Mouse (Mus musculus): Measurements from ENCODE around the gene Orm3. TPM values are rescaled to one million over a fixed set of nuclear protein-coding genes. Genes with fewer than 3 reads are reported as not detected.

The Orm3 gene
- polyA plus RNA-seq, 1 experiment from 2014 or later: not detected

DNA sequence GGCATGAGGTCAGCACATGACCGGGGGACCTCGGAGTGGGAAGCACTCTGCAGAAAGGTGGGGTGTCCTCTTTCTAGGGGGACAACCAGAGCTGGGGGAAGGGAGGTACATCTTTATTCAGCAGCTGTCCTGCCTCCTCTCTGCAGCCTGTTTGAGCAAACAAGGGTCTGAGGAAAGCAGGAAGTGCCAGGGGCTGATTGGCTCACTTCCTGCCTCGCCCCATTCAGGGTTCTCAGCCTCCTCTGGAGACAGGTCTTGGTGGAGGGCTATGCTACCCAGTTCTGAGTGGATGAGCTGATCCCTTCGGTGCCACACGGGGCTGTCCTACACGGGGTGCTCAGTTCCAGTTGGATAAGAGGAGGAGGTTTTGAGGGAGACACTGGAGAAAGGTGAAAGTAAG lies 35.4 kb downstream of the Orm3 start:
- Histone ChIP-seq H3K4me2 (ENCODE audit: low read length) (no peak overlapping the region), H3K9me3 (ENCODE audit: control insufficient read depth, low read length) (no peaks in the 10 kb centered on the region), H3K9ac (ENCODE audit: low read depth, low read length) (no peak overlapping the region), H3K36me3 (ENCODE audit: control insufficient read depth, insufficient read depth, low read length) (peaks cover 5% of the 10 kb centered on the region; the same call in 1 of the 2 replicates), H3K27me3 (replicated peaks; ENCODE audit: control insufficient read depth, insufficient read depth, low read length) (no peaks in the 10 kb centered on the region), H3K4me1 (ENCODE audit: control insufficient read depth, insufficient read depth, low read depth, low read length) (peaks cover 13% of the 10 kb centered on the region), H3K27ac (ENCODE audit: low read depth, low read length) (no peak overlapping the region), H3K4me3 (ENCODE audit: low read length) (no peak overlapping the region)
- ATAC-seq: no peak
- WGBS: 87% methylated on average over 6 of the region's 6 CpGs

DNA sequence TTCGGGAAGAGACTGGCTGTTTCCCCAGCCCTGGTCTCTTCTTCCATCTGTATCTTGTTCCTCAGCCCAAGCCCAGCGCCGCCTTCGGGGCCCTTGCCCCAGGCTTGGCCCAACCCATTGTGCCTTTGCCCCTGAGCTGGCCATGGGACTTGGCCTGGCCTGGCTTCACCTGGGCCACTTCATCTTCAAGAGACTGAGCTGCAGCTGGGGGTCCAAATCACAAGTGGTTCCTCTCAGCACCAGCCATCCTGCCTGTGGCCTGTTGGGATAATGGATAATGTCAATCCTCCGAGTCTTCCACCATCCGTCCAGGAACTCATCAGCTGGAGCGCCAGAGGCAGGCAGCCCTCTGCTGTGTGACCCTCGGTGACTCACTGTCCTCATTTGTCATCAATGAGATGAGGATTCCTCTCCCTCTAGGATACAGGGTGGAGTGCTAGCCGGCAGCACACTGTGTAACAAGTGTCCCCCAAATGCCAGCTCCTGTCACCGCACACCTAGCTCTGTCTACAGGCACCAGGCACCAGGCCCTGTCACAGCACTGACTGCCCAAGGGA lies 42.1 kb downstream of the Orm3 start:
- ATAC-seq: no peak
- peaks cover 5% of the 10 kb centered on the region; the same call in 1 of the 2 replicates for H3K36me3 ChIP-seq (ENCODE audit: control insufficient read depth, insufficient read depth, low read length)
- 83% methylated on average over 10 of the region's 10 CpGs for WGBS
- H3K4me3 ChIP-seq (ENCODE audit: low read length): no peak overlapping the region
- H3K9me3 ChIP-seq (ENCODE audit: control insufficient read depth, low read length): no peaks in the 10 kb centered on the region
- H3K9ac ChIP-seq (ENCODE audit: low read depth, low read length): no peak overlapping the region
- no peak overlapping the region for H3K27ac ChIP-seq (ENCODE audit: low read depth, low read length)
- H3K27me3 ChIP-seq (replicated peaks; ENCODE audit: control insufficient read depth, insufficient read depth, low read length): no peaks in the 10 kb centered on the region
- H3K4me1 ChIP-seq (ENCODE audit: control insufficient read depth, insufficient read depth, low read depth, low read length): peaks cover 8% of the 10 kb centered on the region
- H3K4me2 ChIP-seq (ENCODE audit: low read length): no peak overlapping the region

DNA sequence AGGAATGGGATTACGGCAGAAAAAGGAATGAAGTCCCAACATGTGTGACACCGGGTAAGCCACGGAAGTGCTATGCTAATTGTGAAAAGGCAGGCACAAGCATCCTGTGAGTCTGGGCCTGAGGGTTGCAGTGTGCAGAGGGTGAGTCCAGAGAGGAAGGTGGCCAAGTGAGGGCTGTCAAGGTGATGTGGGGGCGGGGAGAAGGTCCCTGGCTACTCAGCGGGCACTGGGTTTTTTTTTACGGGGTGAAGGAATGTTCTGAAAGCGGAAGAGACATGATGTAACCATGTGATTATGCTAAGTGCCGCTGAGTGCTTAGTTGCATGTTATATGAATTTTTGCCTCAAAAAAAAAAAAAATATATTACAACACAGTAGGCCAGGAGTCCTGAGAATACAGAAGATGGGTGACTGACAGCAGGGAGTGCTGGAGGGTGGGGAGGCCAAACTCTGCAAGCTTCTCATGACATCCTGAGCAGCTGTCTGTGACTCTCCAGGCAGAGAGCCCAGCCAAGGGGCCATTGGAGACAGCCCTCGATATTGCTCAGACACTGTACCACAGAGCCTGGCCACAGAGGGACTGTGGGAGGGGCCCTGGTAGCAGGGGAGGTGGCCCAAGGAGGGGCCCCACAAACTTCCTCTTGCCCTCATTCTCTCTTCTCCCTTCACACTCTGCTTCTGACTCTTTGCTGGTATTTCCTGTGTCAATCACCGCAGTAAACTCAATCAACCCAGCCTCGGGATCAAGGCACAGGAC lies 43.1 kb downstream of the Orm3 start:
- H3K9me3 ChIP-seq (ENCODE audit: control insufficient read depth, low read length): no peaks in the 10 kb centered on the region
- peaks cover 18% of the 10 kb centered on the region for H3K4me1 ChIP-seq (ENCODE audit: control insufficient read depth, insufficient read depth, low read depth, low read length)
- H3K4me3 ChIP-seq (ENCODE audit: low read length): no peak overlapping the region
- peaks cover 5% of the 10 kb centered on the region; the same call in 1 of the 2 replicates for H3K36me3 ChIP-seq (ENCODE audit: control insufficient read depth, insufficient read depth, low read length)
- WGBS: 69% methylated on average over 11 of the region's 11 CpGs
- no peaks in the 10 kb centered on the region for H3K27me3 ChIP-seq (replicated peaks; ENCODE audit: control insufficient read depth, insufficient read depth, low read length)
- H3K27ac ChIP-seq (ENCODE audit: low read depth, low read length): peak overlapping the region; percentile 11; the same call in 1 of the 2 replicates
- peak; percentile 17; the same call in 1 of the 2 replicates for ATAC-seq
- H3K4me2 ChIP-seq (ENCODE audit: low read length): no peak overlapping the region
- H3K9ac ChIP-seq (ENCODE audit: low read depth, low read length): no peak overlapping the region

GRCm38 (mm10) chr4:63399691-63400270 lies 43.8 kb downstream of the Orm3 start:
- Histone ChIP-seq H3K9me3 (ENCODE audit: control insufficient read depth, low read length) (no peaks in the 10 kb centered on the region), H3K36me3 (ENCODE audit: control insufficient read depth, insufficient read depth, low read length) (peaks cover 2% of the 10 kb centered on the region; the same call in 1 of the 2 replicates), H3K27me3 (replicated peaks; ENCODE audit: control insufficient read depth, insufficient read depth, low read length) (no peaks in the 10 kb centered on the region), H3K4me1 (ENCODE audit: control insufficient read depth, insufficient read depth, low read depth, low read length) (peaks cover 25% of the 10 kb centered on the region), H3K9ac (ENCODE audit: low read depth, low read length) (no peak overlapping the region), H3K4me3 (ENCODE audit: low read length) (no peak overlapping the region), H3K27ac (ENCODE audit: low read depth, low read length) (peak overlapping the region; percentile 11; the same call in 1 of the 2 replicates), H3K4me2 (ENCODE audit: low read length) (no peak overlapping the region)
- 0 out of 2 replicates have a peak, but pooled peaks have one; percentile 7 for ATAC-seq
- WGBS: 60% methylated on average over 8 of the region's 8 CpGs

DNA sequence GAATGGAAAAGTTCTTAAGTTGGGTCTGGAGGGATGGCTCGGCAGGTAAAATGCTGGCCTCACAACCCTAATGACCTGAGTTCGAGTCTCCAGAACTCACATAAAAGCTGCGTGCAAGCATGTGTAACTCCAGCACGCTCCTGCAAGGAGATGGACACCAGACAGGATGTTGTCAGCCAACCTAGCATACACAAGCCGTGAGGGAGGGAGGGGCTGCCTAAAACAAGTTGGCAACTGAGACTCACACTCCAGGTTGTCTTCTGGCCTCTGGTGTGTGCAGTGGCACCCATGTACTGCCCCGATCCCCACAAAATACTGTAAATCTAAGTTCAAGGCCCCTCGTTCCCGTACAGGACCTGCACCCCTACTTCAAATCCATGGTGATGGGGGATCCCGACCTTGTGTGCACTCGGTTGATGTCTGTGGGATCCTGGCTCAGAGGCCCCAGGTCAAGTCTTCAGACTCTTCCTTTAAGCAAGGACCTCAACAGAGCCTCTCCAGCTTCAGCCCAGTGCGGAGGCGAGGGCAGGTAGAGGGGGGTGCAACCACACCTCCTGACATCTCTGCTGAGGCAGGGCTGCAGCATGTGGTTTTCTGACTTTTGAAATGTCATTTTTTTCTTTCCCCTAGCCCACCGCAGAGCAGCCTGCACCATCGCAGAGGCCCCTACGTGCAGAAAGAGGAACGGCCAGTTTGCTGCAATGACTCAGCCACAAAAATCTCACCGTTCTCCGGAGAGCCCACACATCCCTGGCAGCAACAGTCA lies 44.8 kb downstream of the Orm3 start:
- H3K4me2 ChIP-seq (ENCODE audit: low read length): no peak overlapping the region
- peaks cover 29% of the 10 kb centered on the region for H3K4me1 ChIP-seq (ENCODE audit: control insufficient read depth, insufficient read depth, low read depth, low read length)
- H3K27me3 ChIP-seq (replicated peaks; ENCODE audit: control insufficient read depth, insufficient read depth, low read length): no peaks in the 10 kb centered on the region
- no peak for ATAC-seq
- 88% methylated on average over 18 of the region's 18 CpGs for WGBS
- no peak overlapping the region for H3K27ac ChIP-seq (ENCODE audit: low read depth, low read length)
- no peaks in the 10 kb centered on the region for H3K9me3 ChIP-seq (ENCODE audit: control insufficient read depth, low read length)
- no peak overlapping the region for H3K9ac ChIP-seq (ENCODE audit: low read depth, low read length)
- H3K36me3 ChIP-seq (ENCODE audit: control insufficient read depth, insufficient read depth, low read length): no peaks in the 10 kb centered on the region; the same call in 1 of the 2 replicates
- H3K4me3 ChIP-seq (ENCODE audit: low read length): no peak overlapping the region

DNA sequence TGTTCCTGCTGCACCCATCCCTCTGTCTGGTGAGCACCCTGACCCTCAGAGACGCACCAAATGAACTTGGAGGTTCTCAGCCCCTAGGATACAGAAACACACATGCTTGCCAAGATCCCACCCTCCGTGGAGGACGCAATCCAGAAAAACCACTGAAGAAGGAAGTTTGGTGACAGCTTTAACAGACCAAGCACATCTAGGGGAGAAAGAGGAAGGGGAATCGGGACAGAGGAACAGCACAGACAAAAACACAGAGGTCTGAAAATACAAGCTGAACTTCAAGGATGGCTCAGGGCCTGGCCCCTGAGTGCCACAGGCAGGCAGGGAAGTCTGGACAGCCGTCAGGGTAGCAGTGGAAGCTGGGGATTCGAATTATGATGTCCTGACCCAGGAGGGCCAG lies 45.7 kb downstream of the Orm3 start:
- no peak overlapping the region for H3K4me2 ChIP-seq (ENCODE audit: low read length)
- no peak for ATAC-seq
- H3K9ac ChIP-seq (ENCODE audit: low read depth, low read length): no peak overlapping the region
- H3K27ac ChIP-seq (ENCODE audit: low read depth, low read length): no peak overlapping the region
- H3K4me3 ChIP-seq (ENCODE audit: low read length): no peak overlapping the region
- H3K9me3 ChIP-seq (ENCODE audit: control insufficient read depth, low read length): no peaks in the 10 kb centered on the region
- WGBS: 76% methylated on average over 6 of the region's 6 CpGs
- peaks cover 29% of the 10 kb centered on the region for H3K4me1 ChIP-seq (ENCODE audit: control insufficient read depth, insufficient read depth, low read depth, low read length)
- no peaks in the 10 kb centered on the region for H3K36me3 ChIP-seq (ENCODE audit: control insufficient read depth, insufficient read depth, low read length)
- H3K27me3 ChIP-seq (replicated peaks; ENCODE audit: control insufficient read depth, insufficient read depth, low read length): no peaks in the 10 kb centered on the region

GRCm38 (mm10) chr4:63402056-63402455 lies 46.1 kb downstream of the Orm3 start:
- Histone ChIP-seq H3K27ac (ENCODE audit: low read depth, low read length) (no peak overlapping the region), H3K9me3 (ENCODE audit: control insufficient read depth, low read length) (no peaks in the 10 kb centered on the region), H3K9ac (ENCODE audit: low read depth, low read length) (no peak overlapping the region), H3K4me2 (ENCODE audit: low read length) (peak overlapping the region; percentile 39; the same call in 1 of the 2 replicates), H3K36me3 (ENCODE audit: control insufficient read depth, insufficient read depth, low read length) (no peaks in the 10 kb centered on the region), H3K4me3 (ENCODE audit: low read length) (no peak overlapping the region), H3K4me1 (ENCODE audit: control insufficient read depth, insufficient read depth, low read depth, low read length) (peaks cover 29% of the 10 kb centered on the region), H3K27me3 (replicated peaks; ENCODE audit: control insufficient read depth, insufficient read depth, low read length) (no peaks in the 10 kb centered on the region)
- ATAC-seq: no peak
- WGBS: 84% methylated on average over 10 of the region's 10 CpGs

GRCm38 (mm10) chr4:63402558-63402957 lies 46.6 kb downstream of the Orm3 start:
- H3K27ac ChIP-seq (ENCODE audit: low read depth, low read length): peak overlapping the region; percentile 72
- peak; percentile 3; the same call in 1 of the 2 replicates for ATAC-seq
- WGBS: 73% methylated on average over 6 of the region's 6 CpGs
- peaks cover 29% of the 10 kb centered on the region for H3K4me1 ChIP-seq (ENCODE audit: control insufficient read depth, insufficient read depth, low read depth, low read length)
- H3K36me3 ChIP-seq (ENCODE audit: control insufficient read depth, insufficient read depth, low read length): no peaks in the 10 kb centered on the region
- peak overlapping the region; percentile 4; the same call in 1 of the 2 replicates for H3K4me3 ChIP-seq (ENCODE audit: low read length)
- no peaks in the 10 kb centered on the region for H3K9me3 ChIP-seq (ENCODE audit: control insufficient read depth, low read length)
- no peaks in the 10 kb centered on the region for H3K27me3 ChIP-seq (replicated peaks; ENCODE audit: control insufficient read depth, insufficient read depth, low read length)
- no peak overlapping the region for H3K9ac ChIP-seq (ENCODE audit: low read depth, low read length)
- peak overlapping the region; percentile 39 for H3K4me2 ChIP-seq (ENCODE audit: low read length)

Data from hindbrain, embryonic 16.5 days (tissue).